Mouse (Mus musculus): ENCODE results near the gene N4bp2.

- TF ChIP-seq CTCF (IDR thresholded peaks at IDR 0.05; ENCODE audit: borderline replicate concordance, insufficient read depth, low read length) = no peak
- no peak for TF ChIP-seq POLR2A (IDR thresholded peaks at IDR 0.05; ENCODE audit: low read depth, low read length)
Measured at GRCm38 (mm10) chr5:65842947-65843346, 79.6 kb downstream of the N4bp2 start.

Measured in embryonic fibroblast, embryonic 13.5 days (primary cell).